Mouse (Mus musculus) WW6 (cell line): ENCODE data around the gene Col5a1.

Source experiments
- DNase-seq: peaks from one replicate; pipeline ENCODE4 v3.0.0-alpha.2; 2013; ENCODE audit warnings: low read depth, low spot score

Col5a1 gene

DNA sequence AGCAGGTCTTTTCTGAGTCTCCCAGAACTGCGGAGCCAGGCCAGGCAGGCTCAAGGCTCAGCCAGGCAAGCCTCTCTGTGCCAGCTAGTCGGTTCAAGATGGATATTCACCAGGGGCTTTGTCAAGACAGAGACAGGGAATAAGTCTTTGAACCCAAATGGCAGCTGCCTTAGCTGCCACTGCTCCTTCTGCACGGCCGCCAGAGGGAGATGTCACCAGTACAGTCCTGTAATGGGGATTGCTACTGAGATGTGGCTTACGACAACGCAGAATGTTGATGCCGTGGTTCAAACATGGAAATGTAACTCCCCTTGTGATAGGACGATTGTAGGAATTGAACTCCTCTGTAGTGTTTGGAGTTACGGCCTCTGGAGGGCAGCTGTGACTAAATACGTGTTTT lies 199.9 kb downstream of the Col5a1 start:
- DNase-seq, result no peak

DNA sequence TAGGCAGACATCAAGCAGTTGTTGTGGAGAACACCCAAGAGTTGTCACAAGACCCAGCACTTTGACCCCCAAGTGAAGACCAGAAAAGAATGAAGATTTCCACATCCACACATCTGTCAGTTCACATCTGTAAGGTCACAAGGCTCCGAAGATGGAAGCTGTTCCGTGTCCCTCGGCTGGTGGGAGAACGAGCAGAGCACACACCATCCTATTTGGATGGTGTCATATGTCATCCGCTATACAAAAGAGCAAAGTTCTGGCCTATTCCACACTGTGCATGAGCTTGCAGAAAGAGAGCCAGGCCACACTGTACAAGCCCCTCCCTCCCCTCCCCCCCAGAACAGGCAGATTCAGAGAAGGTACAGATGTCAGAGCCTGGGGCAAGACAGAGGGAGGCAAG lies 202.9 kb downstream of the Col5a1 start:
- DNase-seq, result no peak
